Mouse (Mus musculus) gastrocnemius, adult 2 months (tissue): Measurements from ENCODE around the gene Clmp. TPM values are rescaled to one million over a fixed set of nuclear protein-coding genes. Genes with fewer than 3 reads are reported as not detected.
"Not testable (repeated sequence)": the region's sequence is repeated elsewhere in the genome, so short reads cannot be mapped to it uniquely, and the experiment has no call there.

ENCODE experiments used
- DNase-seq: peaks from one replicate; pipeline ENCODE4 v3.0.0; 2022
- H3K27ac ChIP-seq: fragments of 200-600 bp; 2 replicates; pipeline ENCODE4 v1.8.1; 2022; ENCODE audit warnings: mild to moderate bottlenecking
- H3K4me3 ChIP-seq: fragments of 200-600 bp; 2 replicates; pipeline ENCODE4 v1.8.1; 2022; ENCODE audit warnings: mild to moderate bottlenecking, moderate library complexity
- CTCF ChIP-seq: fragments of 200-600 bp; IDR thresholded peaks from 2 replicates; pipeline ENCODE4 v1.8.1; 2022; ENCODE audit warnings: antibody characterized with exemption, mild to moderate bottlenecking, moderate library complexity
- intact Hi-C: fragments of 180-260 bp; cut with DNase I; formaldehyde crosslinking; loops from one replicate; pipeline ENCODE4 v1.15.1; 2025
- total RNA-seq, 2 experiments: library from RNA; stranded (reverse); gene quantifications; 2 replicates each; pipeline ENCODE4 v1.2.3; 2021

The Clmp gene
- total RNA-seq, 2 experiments from 2014 or later = 3.7 to 5.2 TPM

GRCm38 (mm10) chr9:40776459-40777248, 90.9 kb downstream of the Clmp start:
- Histone ChIP-seq H3K27ac (peak overlapping the region; percentile 64; the same call in 1 of the 2 replicates), H3K4me3 (no peak overlapping the region)
- no peak for TF ChIP-seq CTCF
- intact Hi-C loops = no loop called here
- DNase-seq = no peak

GRCm38 (mm10) chr9:40780111-40780510, 94.3 kb downstream of the Clmp start:
- H3K4me3 ChIP-seq = no peak overlapping the region
- intact Hi-C loops = no loop called here
- peak overlapping the region; percentile 85 for H3K27ac ChIP-seq
- DNase-seq = no peak
- TF ChIP-seq CTCF = no peak

- Histone ChIP-seq H3K27ac (peak overlapping the region; percentile 85), H3K4me3 (peak overlapping the region; percentile 55)
- no peak for TF ChIP-seq CTCF
- intact Hi-C loops = no loop called here
- no peak for DNase-seq
Observed at GRCm38 (mm10) chr9:40780892-40781725, 95.3 kb downstream of the Clmp start.

GRCm38 (mm10) chr9:40781726-40782581, 96.2 kb downstream of the Clmp start:
- Histone ChIP-seq H3K27ac (peak overlapping the region; percentile 85), H3K4me3 (peak overlapping the region; percentile 55)
- peak; percentile 70 for DNase-seq
- no peak for TF ChIP-seq CTCF
- intact Hi-C loops = no loop called here

GRCm38 (mm10) chr9:40783641-40784373, 98.0 kb downstream of the Clmp start:
- intact Hi-C loops = no loop called here
- Histone ChIP-seq H3K4me3 (peak overlapping the region; percentile 40), H3K27ac (peak overlapping the region; percentile 85)
- TF ChIP-seq CTCF = no peak
- DNase-seq = peak; percentile 59

GRCm38 (mm10) chr9:40784374-40784967, 98.7 kb downstream of the Clmp start:
- intact Hi-C loops = no loop called here
- DNase-seq = no peak
- H3K4me3 ChIP-seq = peak overlapping the region; percentile 40
- TF ChIP-seq CTCF = no peak
- H3K27ac ChIP-seq = peak overlapping the region; percentile 85

- DNase-seq = no peak
- Histone ChIP-seq H3K27ac (peak overlapping the region; percentile 85; the same call in 1 of the 2 replicates), H3K4me3 (no peak overlapping the region)
- intact Hi-C loops = no loop called here
- TF ChIP-seq CTCF = no peak
Observed at GRCm38 (mm10) chr9:40785452-40785851, 99.7 kb downstream of the Clmp start.

GRCm38 (mm10) chr9:40786820-40787219, 101.1 kb downstream of the Clmp start:
- DNase-seq, H3K4me3 ChIP-seq, H3K27ac ChIP-seq, intact Hi-C loops: not testable (repeated sequence)

GRCm38 (mm10) chr9:40791864-40792633, 106.3 kb downstream of the Clmp start:
- intact Hi-C loops = no loop called here

GRCm38 (mm10) chr9:40793581-40793980, 107.8 kb downstream of the Clmp start:
- Histone ChIP-seq H3K4me3 (no peak overlapping the region), H3K27ac (no peak overlapping the region)
- no peak for TF ChIP-seq CTCF
- no peak for DNase-seq
- intact Hi-C loops = no loop called here

More at GRCm38 (mm10) chr9:40791864-40792633, 106.3 kb downstream of the Clmp start:
- no peak overlapping the region for H3K27ac ChIP-seq
- no peak for DNase-seq
- H3K4me3 ChIP-seq = no peak overlapping the region
- no peak for TF ChIP-seq CTCF

- no peak overlapping the region for H3K4me3 ChIP-seq
- no peak overlapping the region for H3K27ac ChIP-seq
- DNase-seq = no peak
- TF ChIP-seq CTCF = no peak
- intact Hi-C loops = no loop called here
Observed at GRCm38 (mm10) chr9:40794251-40794650, 108.5 kb downstream of the Clmp start.
